Mouse (Mus musculus) liver, postnatal 0 days (tissue): ENCODE measurements around the gene Prss33.

Source experiments
- CTCF ChIP-seq: sonication (generic); IDR thresholded peaks from 2 replicates; pipeline ENCODE4 v1.5.1; 2016; ENCODE audit warnings: antibody characterized with exemption, low read depth
- EP300 ChIP-seq: IDR thresholded peaks from 2 replicates; pipeline ENCODE4 v1.6.1; 2016; ENCODE audit warnings: antibody characterized with exemption, low read depth, mild to moderate bottlenecking

GRCm38 (mm10) chr17:23831201-23831600, 4.7 kb downstream of the Prss33 start:
- no peak for TF ChIP-seq CTCF
- TF ChIP-seq EP300: no peak
